Mouse (Mus musculus) midbrain, embryonic 15.5 days (tissue): ENCODE measurements around the gene Pspc1. TPM values are rescaled to one million over a fixed set of nuclear protein-coding genes. Genes with fewer than 3 reads are reported as not detected.

Source experiments
- ATAC-seq: fragments of 200-750 bp; cut with Nextera tagmentation; replicated peaks from 2 replicates; pipeline ENCODE4 v1.8.0; 2017; ENCODE audit warnings: moderate TSS enrichment
- H3K27ac ChIP-seq: fragments of 300-500 bp; sonication (generic); 2 replicates; pipeline ENCODE4 v1.5.1; 2015; ENCODE audit warnings: mild to moderate bottlenecking, inconsistent platforms
- H3K27me3 ChIP-seq: fragments of 300-500 bp; sonication (generic); replicated peaks from 2 replicates; pipeline ENCODE4 v1.6.1; 2015; ENCODE audit warnings: inconsistent platforms
- H3K36me3 ChIP-seq: fragments of 300-500 bp; sonication (generic); replicated peaks from 2 replicates; pipeline ENCODE4 v1.6.1; 2015; ENCODE audit warnings: inconsistent platforms
- H3K4me1 ChIP-seq: fragments of 300-500 bp; sonication (generic); 2 replicates; pipeline ENCODE4 v1.6.1; 2015; ENCODE audit warnings: inconsistent platforms
- H3K4me2 ChIP-seq: fragments of 300-500 bp; sonication (generic); 2 replicates; pipeline ENCODE4 v1.6.1; 2015; ENCODE audit warnings: inconsistent platforms, mild to moderate bottlenecking, moderate library complexity
- H3K4me3 ChIP-seq: fragments of 300-500 bp; sonication (generic); 2 replicates; pipeline ENCODE4 v1.5.1; 2015; ENCODE audit warnings: mild to moderate bottlenecking, inconsistent platforms
- H3K9ac ChIP-seq: fragments of 300-500 bp; sonication (generic); 2 replicates; pipeline ENCODE4 v1.6.1; 2015; ENCODE audit warnings: mild to moderate bottlenecking, inconsistent platforms
- H3K9me3 ChIP-seq: fragments of 300-500 bp; sonication (generic); 2 replicates; pipeline ENCODE4 v1.6.1; 2016; ENCODE audit warnings: inconsistent platforms
- WGBS: fragments of 180-500 bp; shearing (Covaris S2); methylation state at CpG from one replicate; pipeline ENCODE4 v1.1.7; 2015; ENCODE audit warnings: mixed read lengths; 5-methylcytosine and 5-hydroxymethylcytosine counted together
- polyA plus RNA-seq: library from polyadenylated mRNA; unstranded; fragments of >200 nt; fragmentation: Nextera tagmentation; extraction: Ambion mirVana; gene quantifications from 2 replicates; pipeline ENCODE4 v1.2.1, GENCODE M21; 2015

Gene Pspc1
- polyA plus RNA-seq, 1 experiment from 2014 or later: 40.9 TPM

GRCm38 (mm10) chr14:56689766-56690165 is 88.3 kb downstream of the Pspc1 start:
- Histone ChIP-seq H3K36me3 (peaks cover 52% of the 10 kb centered on the region), H3K9me3 (no peaks in the 10 kb centered on the region), H3K4me3 (no peak overlapping the region), H3K27me3 (no peaks in the 10 kb centered on the region), H3K4me1 (no peaks in the 10 kb centered on the region), H3K27ac (no peak overlapping the region), H3K4me2 (no peak overlapping the region), H3K9ac (no peak overlapping the region)
- WGBS: 80% methylated on average over 1 of the region's 1 CpGs
- ATAC-seq: no peak

- H3K27me3 ChIP-seq: no peaks in the 10 kb centered on the region
- H3K4me2 ChIP-seq: no peak overlapping the region
- no peak overlapping the region for H3K9ac ChIP-seq
- no peak overlapping the region for H3K4me3 ChIP-seq
- whole genome bisulfite sequencing: 89% methylated on average over 1 of the region's 1 CpGs
- H3K27ac ChIP-seq: no peak overlapping the region
- no peaks in the 10 kb centered on the region for H3K9me3 ChIP-seq
- peaks cover 50% of the 10 kb centered on the region for H3K36me3 ChIP-seq
- ATAC-seq: no peak
- H3K4me1 ChIP-seq: no peaks in the 10 kb centered on the region
These were observed 89.0 kb downstream of the Pspc1 start for GRCm38 (mm10) chr14:56689116-56689515.

- peaks cover 44% of the 10 kb centered on the region for H3K36me3 ChIP-seq
- WGBS: 93% methylated on average over 1 of the region's 1 CpGs
These were observed 92.7 kb downstream of the Pspc1 start for GRCm38 (mm10) chr14:56685426-56685825.

More at GRCm38 (mm10) chr14:56685426-56685825, 92.7 kb downstream of the Pspc1 start:
- Histone ChIP-seq H3K9ac (no peak overlapping the region), H3K4me3 (no peak overlapping the region), H3K4me1 (no peaks in the 10 kb centered on the region), H3K4me2 (no peak overlapping the region), H3K27me3 (no peaks in the 10 kb centered on the region), H3K9me3 (no peaks in the 10 kb centered on the region), H3K27ac (no peak overlapping the region)
- ATAC-seq: no peak

Other genes starting within 250 kb of the Pspc1 start
- gene Cenpj, start 202.9 kb downstream of the Pspc1 start, polyA plus RNA-seq: 6.2 and 6.3 TPM in 2 replicates
- gene Parp4, start 202.7 kb downstream of the Pspc1 start, polyA plus RNA-seq: 0.94 and 1.6 TPM in 2 replicates
- gene Mphosph8, start 110.1 kb downstream of the Pspc1 start, polyA plus RNA-seq: 41.4 and 45.2 TPM in 2 replicates
- gene Zmym5, start 33.4 kb upstream of the Pspc1 start, polyA plus RNA-seq: 30.9 and 35.8 TPM in 2 replicates
- gene Zmym2, start 108.3 kb upstream of the Pspc1 start, polyA plus RNA-seq: 61.4 and 65.0 TPM in 2 replicates